Mouse (Mus musculus) heart, adult 2 months (tissue): Measurements from ENCODE around the gene Tomm20l.

Experiments used
- CTCF ChIP-seq: fragments of 200-600 bp; IDR thresholded peaks from 2 replicates; pipeline ENCODE4 v1.8.1; 2022; ENCODE audit warnings: antibody characterized with exemption, mild to moderate bottlenecking, moderate library complexity
- EP300 ChIP-seq: fragments of 200-500 bp; IDR thresholded peaks from 2 replicates; pipeline ENCODE4 v1.6.1; 2011; ENCODE audit warnings: low read depth, low read length, control low read depth; ENCODE audit not compliant: insufficient read depth
- POLR2A ChIP-seq: fragments of 200-500 bp; IDR thresholded peaks from 2 replicates; pipeline ENCODE4 v1.6.1; 2011; ENCODE audit warnings: mild to moderate bottlenecking, low read depth, low read length, control low read depth; ENCODE audit not compliant: insufficient read depth

DNA sequence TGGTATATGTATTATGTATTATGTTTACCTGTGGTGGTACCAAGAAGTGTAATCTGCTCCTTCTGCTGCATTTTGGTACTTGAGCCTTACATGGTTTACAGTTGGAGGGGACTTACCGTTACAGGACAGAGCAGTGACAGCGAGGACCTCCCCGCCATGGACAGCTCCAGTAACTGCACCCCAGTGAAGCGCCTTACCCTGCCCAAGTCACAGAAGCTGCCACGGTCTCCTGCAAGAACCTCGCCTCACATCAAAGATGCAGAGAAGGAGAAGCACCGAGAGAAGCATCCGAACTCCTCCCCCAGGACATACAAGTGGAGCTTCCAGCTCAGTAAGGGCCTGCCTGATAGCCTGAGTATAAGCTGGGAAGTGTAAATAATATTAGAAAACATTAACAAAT lies 24.9 kb upstream of the Tomm20l start:
- TF ChIP-seq EP300 (no peak), CTCF (no peak), POLR2A (no peak)
